Mouse (Mus musculus) adrenal gland, postnatal 0 days (tissue): ENCODE results near the gene Lrrc43. TPM values are rescaled to one million over a fixed set of nuclear protein-coding genes. Genes with fewer than 3 reads are reported as not detected.

Source experiments
- microRNA-seq: library from miRNA; unstranded; fragments of <30 nt; microRNA quantifications from one replicate; pipeline ENCODE4, GENCODE M21; 2016; ENCODE audit warnings: borderline replicate concordance; ENCODE audit not compliant: insufficient number of aligned reads
- polyA plus RNA-seq: library from polyadenylated mRNA; unstranded; fragments of >200 nt; fragmentation: Nextera tagmentation; extraction: Ambion mirVana; gene quantifications from 2 replicates; pipeline ENCODE4 v1.2.1, GENCODE M21; 2015

Gene Lrrc43
- not detected in 2 replicates for polyA plus RNA-seq

DNA sequence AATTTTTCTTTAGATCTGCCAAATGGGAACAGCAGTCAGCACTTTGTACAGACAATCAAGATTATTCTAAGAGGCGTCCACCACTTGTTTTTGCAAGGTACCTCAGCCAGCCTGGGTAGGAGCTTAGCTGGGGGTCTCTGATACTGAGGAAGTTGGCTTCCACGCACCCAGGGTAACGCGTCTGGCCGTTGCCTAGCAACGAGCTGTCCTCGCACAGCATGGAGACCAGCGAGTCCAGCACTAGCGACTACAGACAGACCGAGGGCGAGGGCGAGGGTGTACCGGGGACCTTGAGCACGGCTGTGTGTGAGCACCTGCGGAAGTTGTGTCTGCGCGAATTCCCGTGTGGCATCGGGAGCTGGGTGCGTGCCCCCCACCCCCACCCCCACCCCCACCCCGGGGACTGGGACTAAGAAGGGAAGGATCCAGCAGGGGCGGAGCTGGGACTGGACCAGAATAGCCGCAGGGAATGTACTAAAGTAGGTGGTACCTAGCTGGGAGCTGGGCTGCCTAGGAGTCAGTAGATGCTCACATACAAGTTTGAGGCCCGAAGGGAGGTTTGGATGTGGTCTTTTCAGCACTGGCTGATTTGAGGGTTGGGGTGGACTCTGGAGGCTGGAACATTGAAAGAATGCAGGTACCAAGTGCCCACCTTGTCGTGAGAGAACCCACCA lies at the start of gene Lrrc43, which contains the start of gene Il31:
Lrrc43 (plus strand) TSS at position 194 of the 674 bp plus-strand sequence.
Il31 (minus strand) TSS at position 378 of the 674 bp plus-strand sequence.

DNA sequence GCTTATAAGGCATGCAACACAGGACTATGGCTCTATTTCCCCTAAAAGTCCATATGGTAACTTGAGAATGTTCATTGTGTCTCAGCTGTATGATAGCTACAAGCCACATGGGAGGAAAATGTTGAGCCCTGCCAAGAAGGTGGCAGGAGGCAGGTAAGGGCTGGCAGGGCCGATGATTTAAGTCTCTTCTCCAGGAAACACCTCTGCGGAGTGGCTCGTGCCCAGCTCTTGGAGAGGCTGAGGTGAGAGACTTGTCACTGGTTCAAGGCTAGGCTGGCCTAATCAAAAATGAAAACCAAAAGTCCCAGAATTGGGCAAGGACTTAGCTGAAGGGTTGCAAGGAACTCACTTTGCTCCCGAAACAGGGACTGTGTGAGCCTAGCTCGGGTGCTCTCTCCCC lies 21.1 kb downstream of the Lrrc43 start, which contains the start of gene B3gnt4:
B3gnt4 (plus strand) TSS at position 301 of the 400 bp plus-strand sequence.

GRCm38 (mm10) chr5:123523692-123524392 lies 34.7 kb downstream of the Lrrc43 start, which contains the start of gene Diablo:
Gene Diablo (minus strand): TSS chr5:123524176.

DNA sequence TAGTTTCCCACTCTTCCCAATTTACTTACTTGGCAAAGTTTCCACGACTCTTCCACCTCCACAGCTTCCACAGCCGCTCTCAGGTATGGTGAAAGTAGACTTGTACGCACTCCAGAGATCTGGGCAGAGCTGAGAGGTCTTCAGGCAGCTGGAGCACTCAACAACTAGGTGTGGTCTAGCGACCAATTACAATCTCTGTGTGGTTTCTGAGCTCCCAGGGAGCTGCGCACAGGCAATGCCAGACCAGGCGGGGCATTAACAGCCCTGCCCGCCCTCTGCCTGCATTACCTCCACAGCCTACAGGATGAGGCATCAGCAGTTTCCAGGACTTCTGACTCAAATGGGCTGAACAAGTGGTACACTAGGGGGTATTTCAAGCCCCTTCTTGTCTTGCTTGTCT lies 36.2 kb downstream of the Lrrc43 start, which contains the start of gene Gm49027:
Gm49027 (minus strand) TSS at position 208 of the 400 bp plus-strand sequence.

Small RNAs within 50 kb of the gene (microRNA-seq; reads per million reads assigned to microRNA genes)
- gene Mir7647 = not detected

Other genes with a start within 250 kb of the Lrrc43 start
- 0.83 TPM in 1 of 2 replicates, not detected in the other for gene Wdr66, start 237.2 kb upstream of the Lrrc43 start, polyA plus RNA-seq
- 7.2 and 10.5 TPM in 2 replicates for gene Bcl7a, start 145.5 kb upstream of the Lrrc43 start, polyA plus RNA-seq
- 15.0 and 17.3 TPM in 2 replicates for gene Mlxip, start 94.5 kb upstream of the Lrrc43 start, polyA plus RNA-seq
- not detected in 2 replicates for gene Il31, start 184 bp downstream of the Lrrc43 start, polyA plus RNA-seq
- gene B3gnt4, start 21.2 kb downstream of the Lrrc43 start, polyA plus RNA-seq = 0.46 and 0.82 TPM in 2 replicates
- 175 and 200 TPM in 2 replicates for gene Diablo, start 34.9 kb downstream of the Lrrc43 start, polyA plus RNA-seq
- gene Gm49027, start 36.2 kb downstream of the Lrrc43 start, polyA plus RNA-seq = 20.0 and 48.6 TPM in 2 replicates
- gene Vps33a, start 83.7 kb downstream of the Lrrc43 start, polyA plus RNA-seq = 17.9 and 24.9 TPM in 2 replicates
- gene Clip1, start 195.3 kb downstream of the Lrrc43 start, polyA plus RNA-seq = 24.4 and 37.5 TPM in 2 replicates
- 27.6 and 38.0 TPM in 2 replicates for gene Zcchc8, start 231.8 kb downstream of the Lrrc43 start, polyA plus RNA-seq